Mouse (Mus musculus) kidney, embryonic 14.5 days (tissue): Measurements from ENCODE around the gene Sez6l. TPM values are rescaled to one million over a fixed set of nuclear protein-coding genes. Genes with fewer than 3 reads are reported as not detected.

Experiments
- ATAC-seq: fragments of 200-750 bp; cut with Nextera tagmentation; 2 replicates; pipeline ENCODE4 v1.8.0; 2017; ENCODE audit warnings: moderate number of reproducible peaks, mild to moderate bottlenecking, moderate TSS enrichment, moderate library complexity; ENCODE audit not compliant: low FRiP score, low TSS enrichment
- H3K27ac ChIP-seq: fragments of 300-500 bp; sonication (generic); 2 replicates; pipeline ENCODE4 v1.5.1; 2014; ENCODE audit warnings: low read depth, mild to moderate bottlenecking, low read length, moderate library complexity, mixed read lengths
- H3K27me3 ChIP-seq: fragments of 300-500 bp; sonication (generic); 2 replicates; pipeline ENCODE4 v1.6.1; 2014; ENCODE audit warnings: mild to moderate bottlenecking, low read length; ENCODE audit not compliant: control insufficient read depth, insufficient read depth
- H3K36me3 ChIP-seq: fragments of 300-500 bp; sonication (generic); 2 replicates; pipeline ENCODE4 v1.6.1; 2014; ENCODE audit warnings: low read length, mixed read lengths; ENCODE audit not compliant: control insufficient read depth, insufficient read depth
- H3K4me1 ChIP-seq: fragments of 300-500 bp; sonication (generic); 2 replicates; pipeline ENCODE4 v1.6.1; 2014; ENCODE audit warnings: low read length, mixed read lengths; ENCODE audit not compliant: control insufficient read depth, insufficient read depth
- H3K4me2 ChIP-seq: fragments of 300-500 bp; sonication (generic); replicated peaks from 2 replicates; pipeline ENCODE4 v1.6.1; 2014; ENCODE audit warnings: low read depth, mild to moderate bottlenecking, low read length
- H3K4me3 ChIP-seq: fragments of 300-500 bp; sonication (generic); 2 replicates; pipeline ENCODE4 v1.5.1; 2014; ENCODE audit warnings: mild to moderate bottlenecking, low read length
- H3K9ac ChIP-seq: fragments of 300-500 bp; sonication (generic); 2 replicates; pipeline ENCODE4 v1.6.1; 2014; ENCODE audit warnings: low read depth, mild to moderate bottlenecking, low read length, moderate library complexity
- H3K9me3 ChIP-seq: fragments of 300-500 bp; sonication (generic); 2 replicates; pipeline ENCODE4 v1.6.1; 2016; ENCODE audit warnings: low read length; ENCODE audit not compliant: control insufficient read depth
- WGBS: fragments of 180-500 bp; shearing (Covaris S2); extraction: QIAGEN DNeasy Blood & Tissue Kit; methylation state at CpG from one replicate; pipeline ENCODE4 v1.1.7; 2014; 5-methylcytosine and 5-hydroxymethylcytosine counted together
- polyA plus RNA-seq: library from polyadenylated mRNA; unstranded; fragments of >200 nt; fragmentation: Nextera tagmentation; extraction: Ambion mirVana; gene quantifications from 2 replicates; pipeline ENCODE4 v1.2.1, GENCODE M21; 2014

Gene Sez6l
- polyA plus RNA-seq, 1 experiment from 2014 or later = 0.26 TPM

DNA sequence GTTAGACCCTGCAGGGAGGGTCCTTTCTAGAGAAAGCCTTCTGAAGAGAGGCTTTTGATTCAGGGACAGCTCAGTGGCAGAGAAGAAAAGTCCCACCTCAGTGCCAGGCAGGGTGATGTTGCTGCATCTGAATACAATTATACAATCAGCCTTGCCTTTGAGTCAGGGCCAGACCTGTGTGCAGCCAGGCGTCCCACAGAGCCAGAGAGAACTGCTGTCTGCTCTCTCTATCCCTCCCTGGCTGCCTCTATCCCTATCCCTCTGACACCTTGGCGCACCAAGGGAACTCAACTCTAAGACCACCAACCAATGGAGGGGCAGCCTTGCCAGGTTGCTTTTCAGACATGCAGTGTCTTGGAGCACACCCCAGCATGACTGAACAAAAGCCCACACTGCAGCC is 75.6 kb downstream of the Sez6l start:
- peaks cover 10% of the 10 kb centered on the region for H3K9me3 ChIP-seq
- H3K9ac ChIP-seq = no peak overlapping the region
- no peak overlapping the region for H3K4me3 ChIP-seq
- H3K27me3 ChIP-seq = no peaks in the 10 kb centered on the region
- H3K4me2 ChIP-seq = no peak overlapping the region
- 64% methylated on average over 2 of the region's 2 CpGs for WGBS
- peaks cover 5% of the 10 kb centered on the region; the same call in 1 of the 2 replicates for H3K4me1 ChIP-seq
- H3K27ac ChIP-seq = no peak overlapping the region
- H3K36me3 ChIP-seq = no peaks in the 10 kb centered on the region
- no peak for ATAC-seq

DNA sequence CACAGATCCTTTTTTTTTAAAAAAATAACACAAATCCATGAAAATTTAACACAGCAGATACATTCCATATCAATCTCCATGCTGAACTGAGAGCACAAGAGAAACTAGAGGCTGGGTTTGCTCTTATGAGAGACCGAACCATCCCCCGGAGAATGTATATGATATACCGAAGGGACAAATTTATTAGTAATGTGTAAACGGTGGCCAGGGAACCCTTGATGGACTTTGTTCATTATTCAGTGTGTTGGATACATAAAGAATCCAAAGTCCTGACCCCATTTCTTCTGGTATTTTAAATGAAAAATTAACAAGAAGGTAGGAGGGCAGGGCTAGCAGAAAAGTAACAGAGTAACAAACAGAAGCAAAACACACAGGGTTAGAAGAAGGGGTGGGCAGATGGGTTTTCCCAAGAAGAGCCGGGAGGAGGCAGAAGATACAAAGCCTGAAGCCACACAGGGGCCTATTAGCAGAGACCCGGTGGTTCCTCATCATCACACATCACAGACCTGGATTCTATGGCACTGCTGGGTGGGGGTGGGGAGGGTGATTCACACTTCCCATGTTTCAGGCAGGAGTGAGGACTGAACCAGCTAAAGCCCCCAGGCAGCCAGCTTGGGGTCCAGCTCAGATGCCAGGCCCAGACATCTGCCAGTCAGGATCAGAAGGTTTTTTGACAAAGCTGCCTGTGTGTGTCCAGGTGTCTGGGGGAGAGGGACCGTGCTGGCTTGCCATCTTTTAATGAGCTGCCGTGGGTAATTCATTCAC is 76.9 kb downstream of the Sez6l start:
- Histone ChIP-seq H3K27ac (no peak overlapping the region), H3K27me3 (no peaks in the 10 kb centered on the region), H3K4me1 (peaks cover 5% of the 10 kb centered on the region; the same call in 1 of the 2 replicates), H3K4me3 (no peak overlapping the region), H3K4me2 (no peak overlapping the region), H3K36me3 (no peaks in the 10 kb centered on the region), H3K9me3 (no peaks in the 10 kb centered on the region), H3K9ac (no peak overlapping the region)
- 53% methylated on average over 8 of the region's 8 CpGs for WGBS
- no peak for ATAC-seq

DNA sequence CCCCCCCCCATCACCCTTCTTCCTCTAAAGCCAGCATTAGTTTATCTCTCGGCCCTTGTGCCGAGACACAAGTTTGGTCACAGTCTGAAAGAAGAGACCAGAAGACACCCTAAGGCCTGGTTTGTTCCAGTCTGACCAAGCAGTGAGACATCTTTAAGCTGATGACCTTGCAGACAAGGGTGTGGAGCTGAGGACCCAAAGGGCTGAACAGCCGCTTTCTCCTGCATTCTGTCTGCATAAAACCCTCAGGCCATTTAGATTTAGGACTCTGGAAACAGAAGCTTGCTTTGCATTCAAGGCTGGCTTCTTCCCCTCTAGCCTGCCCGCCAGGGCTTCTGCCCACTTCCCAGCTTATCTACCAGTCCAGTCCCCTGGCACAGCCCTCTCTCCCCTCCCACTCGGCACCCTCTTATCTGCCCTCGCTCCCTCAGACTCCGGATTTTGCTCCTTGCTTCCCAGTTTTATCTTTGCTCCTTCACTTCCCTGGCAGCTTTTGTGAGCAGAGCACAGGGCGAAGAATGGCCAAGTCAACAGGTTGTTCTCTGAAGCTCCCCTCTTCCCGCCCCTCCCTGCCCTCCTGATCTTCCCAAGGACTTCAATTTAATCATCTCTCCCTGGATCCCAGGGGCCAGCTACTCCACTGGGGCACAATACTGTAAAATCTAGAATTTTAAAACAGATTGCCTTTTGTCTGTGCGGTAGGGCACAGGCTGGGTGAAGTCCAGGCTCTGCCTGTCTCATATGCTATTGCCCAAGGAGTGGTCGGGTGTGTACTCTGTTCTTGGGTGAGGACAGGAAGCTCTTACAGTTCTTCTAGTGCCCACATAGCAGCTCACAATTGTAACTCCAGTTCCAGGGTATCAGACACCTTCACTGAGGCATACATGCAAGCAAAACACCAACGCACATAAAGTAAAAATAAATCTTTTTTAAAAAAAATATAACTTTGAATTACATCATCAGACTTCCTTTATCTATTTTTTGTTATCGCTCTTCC is 77.8 kb downstream of the Sez6l start:
- 76% methylated on average over 13 of the region's 13 CpGs for WGBS

DNA sequence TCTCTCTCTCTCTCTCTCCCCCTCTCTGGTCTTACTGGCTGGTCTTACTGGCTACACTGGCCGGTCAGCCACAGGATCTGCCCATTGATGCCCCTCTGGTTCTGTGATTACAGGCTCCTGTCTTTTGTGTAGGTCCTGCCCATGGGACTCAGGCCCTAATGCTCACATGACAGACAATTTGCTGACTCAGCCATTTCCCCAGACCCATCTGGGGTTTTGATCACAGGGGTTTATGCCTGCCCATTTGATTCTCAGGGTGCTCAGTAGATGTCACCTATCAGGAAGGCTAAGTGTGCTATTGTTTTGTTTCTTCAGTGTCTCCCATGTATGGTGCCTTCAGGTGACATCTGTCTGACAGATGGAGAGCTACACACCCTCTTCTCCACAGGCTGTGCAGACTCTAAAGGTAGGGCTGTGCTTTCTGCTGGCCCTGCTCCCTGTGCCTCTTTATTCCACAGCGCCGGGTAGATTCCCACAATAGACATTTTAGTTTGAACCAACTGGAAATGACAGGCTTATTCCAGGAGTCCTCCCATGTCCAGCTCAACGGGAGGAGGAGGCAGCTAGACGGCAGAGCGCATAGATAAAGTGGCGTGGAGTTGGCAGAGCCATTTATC is 80.1 kb downstream of the Sez6l start:
- 85% methylated on average over 7 of the region's 7 CpGs for WGBS
- Histone ChIP-seq H3K4me2 (no peak overlapping the region), H3K4me3 (no peak overlapping the region), H3K9ac (no peak overlapping the region), H3K27me3 (no peaks in the 10 kb centered on the region), H3K4me1 (peaks cover 10% of the 10 kb centered on the region; the same call in 1 of the 2 replicates), H3K27ac (no peak overlapping the region), H3K36me3 (no peaks in the 10 kb centered on the region), H3K9me3 (no peaks in the 10 kb centered on the region)
- no peak for ATAC-seq

More for the DNA sequence above, 77.8 kb downstream of the Sez6l start:
- no peak overlapping the region for H3K4me2 ChIP-seq
- peaks cover 5% of the 10 kb centered on the region; the same call in 1 of the 2 replicates for H3K4me1 ChIP-seq
- H3K9ac ChIP-seq = no peak overlapping the region
- no peaks in the 10 kb centered on the region for H3K9me3 ChIP-seq
- no peak overlapping the region for H3K4me3 ChIP-seq
- no peaks in the 10 kb centered on the region for H3K36me3 ChIP-seq
- no peak for ATAC-seq
- no peaks in the 10 kb centered on the region for H3K27me3 ChIP-seq
- H3K27ac ChIP-seq = no peak overlapping the region

DNA sequence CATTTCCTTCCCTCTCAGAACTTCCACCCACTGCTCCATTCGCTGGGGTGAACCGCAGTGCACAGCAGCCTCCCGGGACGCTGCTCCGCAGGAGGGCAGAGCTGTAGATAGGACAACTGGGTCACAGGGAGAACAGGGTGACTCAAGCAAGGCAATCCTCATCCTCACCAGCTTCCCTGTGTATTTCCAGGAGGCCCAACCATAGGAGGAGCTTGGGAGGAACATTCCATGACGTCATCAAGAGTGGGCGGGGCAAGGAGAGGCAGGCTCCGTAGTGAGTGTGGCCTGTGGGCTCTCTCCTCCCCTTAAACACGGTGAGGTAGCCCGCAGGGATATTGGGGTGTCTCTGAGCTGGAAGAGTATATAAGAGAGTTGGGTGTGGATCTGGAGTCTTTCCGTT is 83.5 kb downstream of the Sez6l start:
- H3K4me3 ChIP-seq = no peak overlapping the region
- H3K9me3 ChIP-seq = no peaks in the 10 kb centered on the region
- peak overlapping the region; percentile 8; the same call in 1 of the 2 replicates for H3K4me2 ChIP-seq
- H3K27ac ChIP-seq = no peak overlapping the region
- H3K36me3 ChIP-seq = no peaks in the 10 kb centered on the region
- H3K27me3 ChIP-seq = no peaks in the 10 kb centered on the region
- H3K9ac ChIP-seq = no peak overlapping the region
- 0 out of 2 replicates have a peak, but pooled peaks cover 5% of the 10 kb centered on the region for H3K4me1 ChIP-seq
- WGBS = 43% methylated on average over 11 of the region's 11 CpGs
- peak; percentile 58; the same call in 1 of the 2 replicates for ATAC-seq

DNA sequence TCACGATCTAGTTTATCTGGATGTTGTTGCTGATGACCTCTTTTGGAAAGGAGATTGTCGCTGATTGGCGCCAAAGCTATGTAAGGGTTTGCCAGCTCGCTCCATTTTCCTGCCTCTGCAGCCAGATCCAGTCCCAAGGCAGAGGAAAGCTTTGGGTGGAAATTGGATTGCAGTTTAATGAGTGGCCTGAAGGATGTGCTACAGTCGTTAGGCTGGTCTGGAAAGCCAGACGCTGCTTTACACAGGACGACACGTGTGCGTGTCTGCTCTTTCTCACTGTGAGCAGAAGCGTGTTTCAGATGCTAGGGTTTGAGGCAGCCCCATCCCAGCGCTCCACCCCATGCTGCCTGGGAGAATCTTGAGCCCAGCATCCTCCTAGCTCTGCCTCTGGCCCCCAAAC is 85.5 kb downstream of the Sez6l start:
- WGBS = 48% methylated on average over 11 of the region's 11 CpGs
- Histone ChIP-seq H3K9ac (no peak overlapping the region), H3K27ac (no peak overlapping the region), H3K4me3 (no peak overlapping the region), H3K36me3 (no peaks in the 10 kb centered on the region), H3K9me3 (no peaks in the 10 kb centered on the region), H3K27me3 (no peaks in the 10 kb centered on the region), H3K4me1 (0 out of 2 replicates have a peak, but pooled peaks cover 5% of the 10 kb centered on the region), H3K4me2 (no peak overlapping the region)
- ATAC-seq = no peak

DNA sequence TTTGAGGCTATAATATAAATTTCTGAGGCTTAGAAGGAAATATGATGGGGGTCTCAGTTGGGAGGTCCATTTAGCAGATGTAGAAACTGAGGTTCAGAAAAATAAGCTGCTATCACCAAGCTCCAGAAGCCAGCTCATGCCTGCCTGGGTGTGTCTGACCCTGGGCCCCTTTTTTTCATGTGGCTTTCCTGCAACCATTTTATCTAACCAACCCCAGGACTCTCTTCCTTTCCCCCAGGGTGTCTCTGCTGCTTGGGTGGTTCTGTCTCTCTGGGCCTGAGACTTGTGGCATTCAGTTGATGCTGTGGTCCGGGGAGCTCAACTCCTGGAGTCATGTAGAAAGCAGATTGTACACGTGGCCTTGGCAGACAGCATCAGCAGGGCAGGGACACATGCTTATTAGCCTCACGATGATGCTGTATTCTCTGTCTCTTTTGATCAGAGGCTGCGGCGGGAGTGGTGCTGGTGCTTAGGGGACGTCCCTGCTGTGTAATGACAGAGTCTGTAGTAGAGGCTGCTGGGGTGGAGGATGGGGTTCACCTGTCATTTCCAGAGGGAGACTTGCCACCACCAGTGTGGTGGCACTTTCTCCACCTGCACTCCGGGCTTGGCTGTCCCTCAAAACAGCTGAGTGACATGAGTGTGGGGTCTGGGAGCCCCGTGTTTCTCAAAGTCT is 88.7 kb downstream of the Sez6l start:
- 0 out of 2 replicates have a peak, but pooled peaks cover under 1% of the 10 kb centered on the region for H3K4me1 ChIP-seq
- H3K9ac ChIP-seq = no peak overlapping the region
- H3K4me3 ChIP-seq = no peak overlapping the region
- WGBS = 63% methylated on average over 8 of the region's 8 CpGs
- H3K36me3 ChIP-seq = no peaks in the 10 kb centered on the region
- no peaks in the 10 kb centered on the region for H3K9me3 ChIP-seq
- no peak overlapping the region for H3K4me2 ChIP-seq
- H3K27me3 ChIP-seq = no peaks in the 10 kb centered on the region
- ATAC-seq = no peak
- no peak overlapping the region for H3K27ac ChIP-seq

DNA sequence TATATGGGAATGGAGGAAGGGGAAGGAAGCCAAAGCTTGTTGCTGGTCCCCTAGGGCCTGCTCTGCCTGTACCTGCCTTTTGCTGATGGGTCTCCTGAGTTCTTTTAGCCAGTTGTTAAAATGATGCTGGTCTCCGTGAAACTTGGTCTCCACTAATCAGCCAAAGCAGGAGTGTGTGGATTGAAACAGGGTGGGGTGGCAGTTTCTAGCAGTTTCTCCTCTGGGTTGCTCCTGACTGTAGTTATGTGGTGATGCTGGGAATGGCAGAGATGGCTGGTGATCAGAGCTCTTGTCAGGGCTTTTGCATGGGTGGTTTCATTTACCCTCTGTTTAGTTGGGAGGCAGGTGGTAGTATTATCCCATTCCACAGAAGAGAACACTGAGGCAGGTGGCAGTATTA is 89.5 kb downstream of the Sez6l start:
- 91% methylated on average over 1 of the region's 1 CpGs for WGBS
- Histone ChIP-seq H3K4me2 (no peak overlapping the region), H3K27me3 (no peaks in the 10 kb centered on the region), H3K9ac (no peak overlapping the region), H3K27ac (no peak overlapping the region), H3K36me3 (no peaks in the 10 kb centered on the region), H3K9me3 (no peaks in the 10 kb centered on the region), H3K4me1 (no peaks in the 10 kb centered on the region), H3K4me3 (no peak overlapping the region)
- no peak for ATAC-seq
